Mouse (Mus musculus): Measurements from ENCODE around the gene Trank1.

Trank1 gene

GRCm38 (mm10) chr9:111311031-111311842 is at the start of gene Trank1:
TSS of gene Trank1 (plus strand) at chr9:111311739.
- DNase-seq (ENCODE audit: low read depth, low spot score), result no peak

- no peak for DNase-seq (ENCODE audit: low read depth, low spot score)
Observed at GRCm38 (mm10) chr9:111267998-111268397, 43.5 kb upstream of the Trank1 start.

DNA sequence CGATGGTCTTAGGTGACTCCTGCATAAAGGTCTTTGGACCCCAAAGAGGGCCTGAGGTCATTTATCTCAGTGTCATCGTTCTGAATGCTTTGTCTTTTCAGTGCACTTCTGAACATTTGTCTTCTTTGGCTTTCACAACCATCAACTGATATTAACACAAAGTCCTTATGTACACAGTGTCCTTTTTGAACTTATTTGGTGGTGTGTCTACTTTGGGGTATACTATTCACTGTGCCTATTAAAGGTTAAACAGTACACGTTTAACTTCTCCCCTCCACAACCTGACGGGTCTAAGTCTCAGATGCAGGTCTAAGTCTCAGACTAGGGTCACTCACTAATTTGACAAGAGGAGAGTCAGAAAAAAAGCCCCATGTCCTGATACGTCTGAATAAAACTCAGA is 40.9 kb upstream of the Trank1 start:
- DNase-seq (ENCODE audit: low read depth, low spot score), result no peak

- no peak for DNase-seq (ENCODE audit: low read depth, low spot score)
Observed at GRCm38 (mm10) chr9:111271056-111271433, 40.5 kb upstream of the Trank1 start.

DNA sequence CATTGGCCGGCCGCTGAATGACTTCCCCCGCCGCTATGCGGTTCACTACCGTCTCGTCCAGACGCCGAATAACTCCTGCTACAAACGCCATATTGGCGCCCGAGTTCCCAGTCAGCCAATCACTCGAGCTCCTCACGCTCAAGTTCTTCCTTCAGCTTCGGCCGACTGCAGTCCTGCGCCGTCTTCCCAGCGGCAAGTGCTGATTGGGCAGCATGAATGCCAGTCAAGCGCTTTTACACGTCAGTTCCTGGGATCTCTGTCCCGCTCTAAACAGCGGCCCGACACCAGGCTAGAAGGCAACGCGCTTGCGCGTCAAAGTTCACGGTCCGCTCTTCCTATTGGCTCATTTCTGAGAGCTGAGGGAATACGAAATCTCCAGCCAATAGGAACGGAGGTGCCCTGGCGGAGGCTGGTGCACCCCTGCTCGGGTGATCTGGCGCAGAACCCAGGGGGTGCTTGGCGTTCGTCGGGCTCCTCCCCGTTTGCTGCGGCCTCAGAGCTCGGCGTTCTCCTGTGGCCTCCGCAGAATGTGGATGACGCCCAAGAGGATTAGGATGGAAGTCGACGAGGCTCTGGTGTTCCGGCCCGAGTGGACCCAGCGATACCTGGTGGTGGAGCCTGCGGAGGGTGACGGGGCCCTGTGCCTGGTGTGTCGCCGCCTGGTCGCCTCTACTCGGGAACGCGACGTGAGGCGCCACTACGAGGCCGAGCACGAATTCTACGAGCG is 39.9 kb upstream of the Trank1 start, which contains the start of the genes Mlh1 and Epm2aip1:
Gene Mlh1, minus strand, starts transcription at position 358 of the 727 bp plus-strand sequence.
Gene Epm2aip1, plus strand, starts transcription at position 496 of the 727 bp plus-strand sequence.
- DNase-seq (ENCODE audit: low read depth, low spot score), result peak; percentile 100

DNA sequence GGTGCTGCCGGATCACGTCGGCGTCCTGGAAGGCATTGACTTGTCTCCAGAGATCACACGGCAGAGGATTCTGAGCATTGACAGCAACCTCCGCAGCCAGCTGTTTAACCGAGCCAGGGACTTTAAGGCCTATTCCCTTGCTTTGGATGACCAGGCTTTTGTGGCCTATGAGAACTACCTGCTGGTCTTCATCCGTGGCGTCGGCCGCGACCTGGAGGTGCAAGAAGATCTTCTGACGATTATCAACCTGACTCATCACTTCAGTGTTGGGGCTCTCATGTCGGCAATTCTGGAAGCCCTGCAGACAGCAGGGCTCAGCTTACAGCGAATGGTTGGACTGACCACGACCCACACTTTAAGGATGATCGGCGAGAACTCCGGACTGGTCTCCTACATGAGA is 39.2 kb upstream of the Trank1 start:
- DNase-seq (ENCODE audit: low read depth, low spot score), result no peak

- DNase-seq (ENCODE audit: low read depth, low spot score), result peak; percentile 56
Observed at GRCm38 (mm10) chr9:111272996-111273785, 38.3 kb upstream of the Trank1 start.

GRCm38 (mm10) chr9:111273958-111274357 is 37.6 kb upstream of the Trank1 start:
- DNase-seq (ENCODE audit: low read depth, low spot score), result no peak

- peak; percentile 66 for DNase-seq (ENCODE audit: low read depth, low spot score)
Observed at GRCm38 (mm10) chr9:111275156-111275555, 36.4 kb upstream of the Trank1 start.

DNA sequence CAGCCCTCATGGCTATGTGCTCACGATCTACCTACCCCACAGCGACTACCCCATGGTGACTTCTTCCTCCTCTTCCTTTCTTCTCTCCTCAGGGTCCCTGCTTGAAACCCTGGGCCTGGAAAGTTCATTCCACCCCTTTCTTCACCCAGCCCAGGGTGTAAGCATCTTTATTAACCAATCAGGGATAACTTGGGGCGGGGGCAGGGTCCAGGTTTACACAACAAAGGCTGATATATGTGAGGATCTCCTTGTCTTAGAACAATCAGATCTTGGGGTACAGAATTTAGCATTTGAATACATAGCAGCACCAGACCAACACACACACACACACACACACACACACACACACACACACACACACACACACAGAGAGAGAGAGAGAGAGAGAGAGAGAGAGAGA is 26.5 kb upstream of the Trank1 start:
- DNase-seq (ENCODE audit: low read depth, low spot score), result no peak

DNA sequence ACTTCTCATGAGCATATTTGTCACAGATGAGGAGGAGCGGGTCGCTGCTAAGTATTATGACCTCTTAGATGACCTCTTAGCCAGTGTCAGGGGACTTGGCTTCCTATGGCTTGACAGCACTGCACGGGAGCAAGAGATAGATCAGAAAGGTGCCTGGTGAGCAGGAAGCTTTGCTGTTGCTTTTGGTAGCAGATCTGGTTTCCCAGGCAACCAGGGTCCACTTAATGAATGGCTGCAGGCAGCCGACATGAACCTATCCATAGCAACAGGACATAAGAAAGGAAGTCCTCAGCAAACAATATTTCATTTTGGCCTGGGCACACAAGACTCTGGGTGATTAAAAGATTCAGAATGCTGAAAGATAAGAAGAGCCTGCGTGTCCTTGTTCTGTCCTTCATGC is 25.9 kb upstream of the Trank1 start:
- DNase-seq (ENCODE audit: low read depth, low spot score), result no peak

DNA sequence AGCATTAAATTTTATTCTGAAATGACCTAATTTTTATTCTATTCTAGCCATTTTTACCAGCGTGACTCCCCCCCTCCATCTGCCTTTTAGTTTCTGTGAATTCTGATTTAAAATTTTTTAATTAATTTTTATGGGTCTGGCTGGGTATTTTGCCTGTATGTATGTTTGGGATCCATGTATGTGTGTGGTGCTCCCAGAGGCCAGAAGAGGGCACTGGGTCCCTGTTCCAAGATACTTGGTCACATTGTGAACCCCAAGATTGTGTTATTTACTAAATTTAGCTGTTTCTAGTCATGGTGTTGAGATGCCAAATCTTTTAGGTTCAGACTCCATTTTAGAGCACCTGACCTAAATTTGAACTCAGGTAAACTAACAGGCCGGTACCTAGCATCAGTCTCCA is 25.1 kb upstream of the Trank1 start:
- no peak for DNase-seq (ENCODE audit: low read depth, low spot score)

- DNase-seq (ENCODE audit: low read depth, low spot score), result no peak
Observed at GRCm38 (mm10) chr9:111287956-111288355, 23.6 kb upstream of the Trank1 start.

- no peak for DNase-seq (ENCODE audit: low read depth, low spot score)
Observed at GRCm38 (mm10) chr9:111289294-111289831, 22.2 kb upstream of the Trank1 start.

DNA sequence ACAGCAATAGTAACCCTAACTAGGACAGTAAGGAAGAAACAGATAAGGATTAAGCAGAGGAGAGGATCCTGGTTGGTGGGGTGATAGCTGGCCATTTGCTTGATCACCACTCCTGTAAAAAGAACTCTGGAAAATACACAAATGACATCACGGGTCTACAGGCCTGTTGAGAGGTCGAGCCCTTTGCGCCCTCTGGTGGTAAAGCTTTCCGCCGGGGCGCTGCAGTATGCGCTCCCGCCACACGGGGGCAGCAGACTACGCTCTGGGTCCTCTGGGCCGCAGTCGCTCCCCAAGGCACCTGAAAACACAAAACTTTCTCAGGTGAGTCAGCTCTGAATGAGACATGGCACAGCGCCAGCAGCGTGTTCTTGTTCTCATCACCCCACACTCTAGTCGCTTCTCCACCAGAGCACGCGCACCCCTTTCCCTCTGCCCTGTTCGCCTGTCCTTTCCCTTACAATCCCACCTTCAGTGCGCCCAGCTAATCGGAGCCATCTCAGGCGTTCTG is 21.7 kb upstream of the Trank1 start:
- peak; percentile 88 for DNase-seq (ENCODE audit: low read depth, low spot score)

- DNase-seq (ENCODE audit: low read depth, low spot score), result no peak
Observed at GRCm38 (mm10) chr9:111290539-111291100, 20.9 kb upstream of the Trank1 start.

DNA sequence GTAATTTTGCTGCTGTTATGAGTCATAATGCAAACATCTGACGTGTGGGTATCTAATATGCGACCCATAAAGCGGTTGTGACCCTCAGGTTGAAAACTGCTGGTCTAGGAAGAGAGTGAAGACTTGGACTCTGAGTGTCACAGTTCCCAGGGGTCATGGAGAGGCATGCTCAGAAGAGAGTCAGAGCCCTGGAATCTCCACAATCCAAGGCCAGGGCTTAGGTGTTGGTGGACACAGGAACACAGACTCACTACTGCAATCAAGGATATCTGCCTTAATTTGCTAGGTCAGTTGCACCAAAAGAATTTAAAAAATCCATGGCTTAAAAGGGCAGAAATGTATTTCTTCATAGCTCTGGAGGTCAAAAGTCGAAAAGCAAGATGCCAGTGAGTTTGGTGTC is 18.3 kb upstream of the Trank1 start:
- DNase-seq (ENCODE audit: low read depth, low spot score), result no peak

- no peak for DNase-seq (ENCODE audit: low read depth, low spot score)
Observed at GRCm38 (mm10) chr9:111294911-111295310, 16.6 kb upstream of the Trank1 start.

DNA sequence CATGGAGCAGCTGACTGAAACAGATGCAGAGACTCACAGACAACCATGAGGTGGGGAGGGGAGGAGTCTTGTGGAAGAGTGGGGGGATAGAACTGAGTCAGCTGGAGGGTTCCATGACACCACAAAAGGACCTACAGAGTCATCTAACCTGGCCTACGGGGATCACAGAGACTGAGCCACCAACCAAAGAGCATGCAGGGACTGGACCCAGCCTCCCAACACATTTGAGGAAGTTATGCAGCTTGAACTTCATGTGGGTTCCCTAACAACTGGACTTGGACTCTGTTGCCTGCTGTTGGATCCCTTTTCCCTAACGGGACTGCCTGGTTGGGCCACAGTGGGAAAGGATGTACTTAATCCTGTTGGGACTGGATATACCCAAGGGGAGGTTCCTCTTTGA is 16.2 kb upstream of the Trank1 start:
- DNase-seq (ENCODE audit: low read depth, low spot score), result no peak

DNA sequence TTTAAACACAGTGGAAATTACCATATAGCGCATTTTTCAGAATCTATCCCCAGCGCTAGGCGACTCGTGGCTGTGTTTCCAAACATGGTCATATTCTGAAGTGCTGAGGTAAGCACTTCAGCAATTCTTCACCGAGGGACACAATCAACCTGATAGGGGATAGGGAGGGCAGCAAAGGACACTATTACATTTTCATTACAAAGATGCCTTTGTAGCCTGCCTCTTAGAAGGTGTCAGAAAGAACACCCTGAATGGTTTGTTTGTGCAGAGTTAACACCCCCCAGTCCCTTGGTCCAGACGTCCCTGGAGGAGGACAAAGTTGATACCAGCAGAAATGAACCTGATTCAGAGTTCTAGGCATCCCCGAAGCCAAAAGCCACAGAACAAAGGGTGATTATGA is 15.1 kb upstream of the Trank1 start:
- no peak for DNase-seq (ENCODE audit: low read depth, low spot score)

GRCm38 (mm10) chr9:111298606-111299005 is 12.9 kb upstream of the Trank1 start:
- DNase-seq (ENCODE audit: low read depth, low spot score), result no peak

All from CD4-positive helper T cell, adult 2 months (primary cell).